Mouse (Mus musculus) myocyte (in vitro differentiated cells): Measurements from ENCODE around the gene Trim33.

ENCODE experiments used
- MYOD1 ChIP-seq, 3 experiments: IDR thresholded peaks; one replicate each; pipeline ENCODE4 v1.6.1; 2011; ENCODE audit warnings: control low read depth in 2 of 3, low read depth in 2 of 3, mild to moderate bottlenecking in 2 of 3, moderate library complexity in 1 of 3; ENCODE audit not compliant: insufficient read length in 2 of 3, control insufficient read depth in 1 of 3
- POLR2A ChIP-seq: IDR thresholded peaks from one replicate; pipeline ENCODE4 v1.6.1; 2011; ENCODE audit warnings: low read depth, mild to moderate bottlenecking, control low read depth, moderate library complexity; ENCODE audit not compliant: insufficient read length

DNA sequence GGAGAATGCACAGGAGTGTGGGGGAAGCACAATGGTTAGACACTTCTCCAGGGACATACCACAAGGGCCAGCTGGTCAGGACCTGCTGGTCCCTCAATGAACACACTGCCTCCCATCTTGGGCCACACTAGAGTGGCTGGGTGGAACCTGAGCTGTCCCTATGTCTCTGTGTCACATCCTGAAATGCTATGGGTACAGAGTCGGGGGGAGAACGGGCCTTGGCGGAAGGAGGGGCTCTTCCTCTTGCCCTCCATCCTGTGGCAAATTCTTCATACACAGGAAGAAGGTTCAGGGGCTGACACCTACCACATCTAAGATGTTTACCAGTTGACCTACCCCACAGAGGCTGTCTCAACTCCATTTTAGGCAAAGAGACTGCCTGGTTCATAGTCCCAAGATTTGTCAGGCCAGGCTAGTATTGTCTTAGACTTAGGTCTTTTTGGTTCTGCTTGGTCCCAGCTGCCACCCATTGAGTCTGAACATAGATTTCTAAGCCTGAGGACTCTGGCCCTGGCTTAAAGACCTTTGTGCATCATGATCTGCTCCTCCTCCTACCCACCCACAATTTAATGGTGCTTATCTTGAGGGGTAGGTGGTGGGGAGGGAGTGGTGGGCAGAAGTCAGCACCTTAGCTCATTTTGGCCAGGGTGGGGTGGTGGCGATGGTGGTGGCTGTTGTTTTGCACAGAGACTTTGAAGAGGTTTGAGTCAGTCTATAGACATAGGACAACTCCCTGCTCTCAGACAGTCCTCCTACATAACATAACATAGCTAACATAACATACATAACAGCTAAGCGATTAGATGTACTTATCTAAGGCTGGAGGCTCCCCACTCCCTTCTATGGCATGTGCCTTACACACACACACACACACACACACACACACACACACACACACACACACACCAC is 106.5 kb downstream of the Trim33 start:
- TF ChIP-seq MYOD1 (IDR thresholded peaks at IDR 0.05; ENCODE audit: control insufficient read depth in 1 of 3, insufficient read length in 2 of 3, low read depth in 2 of 3) (no peak), POLR2A (no peak)
